Mouse (Mus musculus): Measurements from ENCODE around the gene Slc33a1. TPM values are rescaled to one million over a fixed set of nuclear protein-coding genes. Genes with fewer than 3 reads are reported as not detected.

The Slc33a1 gene
- polyA plus RNA-seq (2021; fragmentation: Nextera tagmentation) = 14.3 and 16.6 TPM in 2 replicates
- long read RNA-seq, experiment 1, transcript Slc33a1-201 (6 exons, 3,150 nt) = major isoform, 41 of 60 reads
- long read RNA-seq, experiment 1, partial matches to known transcripts = 14 of 60 reads
- long read RNA-seq, experiment 1, other reads (novel, unspliced or antisense) = 5 of 60 reads
- long read RNA-seq, experiment 2, transcript Slc33a1-201 (6 exons, 3,150 nt) = major isoform, 128 of 139 reads
- long read RNA-seq, experiment 2, partial matches to known transcripts = 3 of 139 reads
- long read RNA-seq, experiment 2, other reads (novel, unspliced or antisense) = 7 of 139 reads

GRCm38 (mm10) chr3:63964100-63964921, at the start of gene Slc33a1:
Gene Slc33a1 (minus strand): TSS chr3:63964768.

GRCm38 (mm10) chr3:63975955-63976908, 11.7 kb upstream of the Slc33a1 start, which contains the start of gene Gmps:
Gene Gmps (plus strand): TSS chr3:63976106.

GRCm38 (mm10) chr3:63928878-63929859, 35.4 kb downstream of the Slc33a1 start, which contains the start of gene E130311K13Rik:
Gene E130311K13Rik (minus strand): TSS chr3:63929472.

GRCm38 (mm10) chr3:63899309-63899695, 65.3 kb downstream of the Slc33a1 start, which contains the start of gene Plch1:
Gene Plch1 (minus strand): TSS chr3:63899472.

Other genes starting within 250 kb of the Slc33a1 start
- gene Plch1, start 65.3 kb downstream of the Slc33a1 start, polyA plus RNA-seq (2021; fragmentation: Nextera tagmentation) = 1.6 and 1.8 TPM in 2 replicates
- gene E130311K13Rik, start 35.3 kb downstream of the Slc33a1 start, polyA plus RNA-seq (2021; fragmentation: Nextera tagmentation) = 19.9 and 20.4 TPM in 2 replicates
- 16.1 and 25.0 TPM in 2 replicates for gene Gmps, start 11.3 kb upstream of the Slc33a1 start, polyA plus RNA-seq (2021; fragmentation: Nextera tagmentation)
- 0.03 TPM in 2 replicates for gene Vmn2r1, start 116.8 kb upstream of the Slc33a1 start, polyA plus RNA-seq (2021; fragmentation: Nextera tagmentation)
- gene Vmn2r2, start 177.2 kb upstream of the Slc33a1 start, polyA plus RNA-seq (2021; fragmentation: Nextera tagmentation) = not detected in 2 replicates